Mouse (Mus musculus): ENCODE measurements around the gene Sgms1. TPM values are rescaled to one million over a fixed set of nuclear protein-coding genes. Genes with fewer than 3 reads are reported as not detected.

The Sgms1 gene
- polyA plus RNA-seq, 1 experiment, result 40.7 TPM

GRCm38 (mm10) chr19:32224318-32225096 is 165.0 kb downstream of the Sgms1 start:
- TF ChIP-seq CTCF (conservative IDR thresholded peaks at IDR 0.05; ENCODE audit: insufficient read depth, insufficient read length, low read depth, low read length) (no peak), POLR2A (IDR thresholded peaks at IDR 0.05; ENCODE audit: low read depth, low read length) (no peak)
- no peak overlapping the region for H3K4me3 ChIP-seq (ENCODE audit: insufficient read depth, low read depth, low read length)
- H3K36me3 ChIP-seq (ENCODE audit: control insufficient read depth, insufficient read depth, low read length), result no peaks in the 10 kb centered on the region
- no peaks in the 10 kb centered on the region; the same call in 1 of the 2 replicates for H3K4me1 ChIP-seq (ENCODE audit: control insufficient read depth, insufficient read depth, low read length)
- no peak for DNase-seq
- no peaks in the 10 kb centered on the region for H3K27me3 ChIP-seq (replicated peaks; ENCODE audit: control insufficient read depth, insufficient read depth, low read length)
- WGBS, result 81% methylated on average over 2 of the region's 2 CpGs
- no peak overlapping the region for H3K27ac ChIP-seq (ENCODE audit: insufficient read depth, low read depth, low read length)

GRCm38 (mm10) chr19:32223751-32224174 is 165.8 kb downstream of the Sgms1 start:
- no peaks in the 10 kb centered on the region for H3K36me3 ChIP-seq (ENCODE audit: control insufficient read depth, insufficient read depth, low read length)
- TF ChIP-seq POLR2A (IDR thresholded peaks at IDR 0.05; ENCODE audit: low read depth, low read length) (no peak), CTCF (conservative IDR thresholded peaks at IDR 0.05; ENCODE audit: insufficient read depth, insufficient read length, low read depth, low read length) (no peak)
- no peaks in the 10 kb centered on the region for H3K27me3 ChIP-seq (replicated peaks; ENCODE audit: control insufficient read depth, insufficient read depth, low read length)
- no peak for DNase-seq
- H3K4me3 ChIP-seq (ENCODE audit: insufficient read depth, low read depth, low read length), result no peak overlapping the region
- H3K27ac ChIP-seq (ENCODE audit: insufficient read depth, low read depth, low read length), result no peak overlapping the region
- 65% methylated on average over 3 of the region's 3 CpGs for WGBS
- H3K4me1 ChIP-seq (ENCODE audit: control insufficient read depth, insufficient read depth, low read length), result no peaks in the 10 kb centered on the region; the same call in 1 of the 2 replicates

GRCm38 (mm10) chr19:32222083-32222482 is 167.4 kb downstream of the Sgms1 start:
- no peak for TF ChIP-seq CTCF (conservative IDR thresholded peaks at IDR 0.05; ENCODE audit: insufficient read depth, insufficient read length, low read depth, low read length)
- TF ChIP-seq POLR2A (IDR thresholded peaks at IDR 0.05; ENCODE audit: low read depth, low read length), result no peak

GRCm38 (mm10) chr19:32220991-32221390 is 168.5 kb downstream of the Sgms1 start:
- Histone ChIP-seq H3K4me3 (ENCODE audit: insufficient read depth, low read depth, low read length) (no peak overlapping the region), H3K36me3 (ENCODE audit: control insufficient read depth, insufficient read depth, low read length) (no peaks in the 10 kb centered on the region), H3K27ac (ENCODE audit: insufficient read depth, low read depth, low read length) (no peak overlapping the region), H3K27me3 (replicated peaks; ENCODE audit: control insufficient read depth, insufficient read depth, low read length) (no peaks in the 10 kb centered on the region), H3K4me1 (ENCODE audit: control insufficient read depth, insufficient read depth, low read length) (no peaks in the 10 kb centered on the region; the same call in 1 of the 2 replicates)
- WGBS, result 76% methylated on average over 2 of the region's 2 CpGs
- TF ChIP-seq POLR2A (IDR thresholded peaks at IDR 0.05; ENCODE audit: low read depth, low read length), result no peak
- no peak for TF ChIP-seq CTCF (conservative IDR thresholded peaks at IDR 0.05; ENCODE audit: insufficient read depth, insufficient read length, low read depth, low read length)
- no peak for DNase-seq

More at GRCm38 (mm10) chr19:32222083-32222482, 167.4 kb downstream of the Sgms1 start:
- Histone ChIP-seq H3K36me3 (ENCODE audit: control insufficient read depth, insufficient read depth, low read length) (no peaks in the 10 kb centered on the region), H3K27ac (ENCODE audit: insufficient read depth, low read depth, low read length) (no peak overlapping the region), H3K4me1 (ENCODE audit: control insufficient read depth, insufficient read depth, low read length) (no peaks in the 10 kb centered on the region; the same call in 1 of the 2 replicates), H3K4me3 (ENCODE audit: insufficient read depth, low read depth, low read length) (no peak overlapping the region), H3K27me3 (replicated peaks; ENCODE audit: control insufficient read depth, insufficient read depth, low read length) (no peaks in the 10 kb centered on the region)
- WGBS, result 70% methylated on average over 11 of the region's 11 CpGs
- DNase-seq, result no peak

- TF ChIP-seq CTCF (conservative IDR thresholded peaks at IDR 0.05; ENCODE audit: insufficient read depth, insufficient read length, low read depth, low read length) (no peak), POLR2A (IDR thresholded peaks at IDR 0.05; ENCODE audit: low read depth, low read length) (no peak)
- Histone ChIP-seq H3K27ac (ENCODE audit: insufficient read depth, low read depth, low read length) (no peak overlapping the region), H3K27me3 (replicated peaks; ENCODE audit: control insufficient read depth, insufficient read depth, low read length) (no peaks in the 10 kb centered on the region), H3K4me3 (ENCODE audit: insufficient read depth, low read depth, low read length) (no peak overlapping the region), H3K4me1 (ENCODE audit: control insufficient read depth, insufficient read depth, low read length) (peaks cover 2% of the 10 kb centered on the region; the same call in 1 of the 2 replicates), H3K36me3 (ENCODE audit: control insufficient read depth, insufficient read depth, low read length) (no peaks in the 10 kb centered on the region)
- WGBS, result 97% methylated on average over 2 of the region's 2 CpGs
- no peak for DNase-seq
Measured at GRCm38 (mm10) chr19:32216710-32217109, 172.8 kb downstream of the Sgms1 start.

GRCm38 (mm10) chr19:32214905-32215806 is 174.4 kb downstream of the Sgms1 start:
- DNase-seq, result no peak
- no peak overlapping the region for H3K4me3 ChIP-seq (ENCODE audit: insufficient read depth, low read depth, low read length)
- TF ChIP-seq POLR2A (IDR thresholded peaks at IDR 0.05; ENCODE audit: low read depth, low read length), result no peak
- H3K4me1 ChIP-seq (ENCODE audit: control insufficient read depth, insufficient read depth, low read length), result peaks cover 4% of the 10 kb centered on the region; the same call in 1 of the 2 replicates
- WGBS, result 70% methylated on average over 12 of the region's 12 CpGs
- H3K27ac ChIP-seq (ENCODE audit: insufficient read depth, low read depth, low read length), result no peak overlapping the region
- no peaks in the 10 kb centered on the region for H3K27me3 ChIP-seq (replicated peaks; ENCODE audit: control insufficient read depth, insufficient read depth, low read length)
- H3K36me3 ChIP-seq (ENCODE audit: control insufficient read depth, insufficient read depth, low read length), result no peaks in the 10 kb centered on the region

GRCm38 (mm10) chr19:32213577-32213976 is 175.9 kb downstream of the Sgms1 start:
- Histone ChIP-seq H3K27ac (ENCODE audit: insufficient read depth, low read depth, low read length) (no peak overlapping the region), H3K27me3 (replicated peaks; ENCODE audit: control insufficient read depth, insufficient read depth, low read length) (no peaks in the 10 kb centered on the region), H3K4me3 (ENCODE audit: insufficient read depth, low read depth, low read length) (no peak overlapping the region), H3K4me1 (ENCODE audit: control insufficient read depth, insufficient read depth, low read length) (peaks cover 4% of the 10 kb centered on the region; the same call in 1 of the 2 replicates), H3K36me3 (ENCODE audit: control insufficient read depth, insufficient read depth, low read length) (no peaks in the 10 kb centered on the region)
- DNase-seq, result peak; percentile 69
- TF ChIP-seq POLR2A (IDR thresholded peaks at IDR 0.05; ENCODE audit: low read depth, low read length) (no peak), CTCF (conservative IDR thresholded peaks at IDR 0.05; ENCODE audit: insufficient read depth, insufficient read length, low read depth, low read length) (no peak)
- 46% methylated on average over 3 of the region's 3 CpGs for WGBS
